Mouse (Mus musculus): Measurements from ENCODE around the gene Neb. TPM values are rescaled to one million over a fixed set of nuclear protein-coding genes. Genes with fewer than 3 reads are reported as not detected.

Gene Neb
- polyA plus RNA-seq, 1 experiment: 0.14 TPM

GRCm38 (mm10) chr2:52369622-52370021, 8.7 kb downstream of the Neb start:
- Histone ChIP-seq H3K27me3 (ENCODE audit: control insufficient read depth, insufficient read depth, insufficient read length) (no peaks in the 10 kb centered on the region), H3K79me3 (ENCODE audit: low read depth) (no peaks in the 10 kb centered on the region), H3K79me2 (ENCODE audit: control insufficient read depth, insufficient read depth) (no peaks in the 10 kb centered on the region), H3ac (ENCODE audit: control insufficient read depth, insufficient read length, low read depth) (no peak overlapping the region), H3K36me3 (ENCODE audit: control insufficient read depth, insufficient read depth) (no peaks in the 10 kb centered on the region), H3K4me3 (ENCODE audit: insufficient read depth, poor library complexity, severe bottlenecking) (no peak overlapping the region)
- TF ChIP-seq MAX (IDR thresholded peaks at IDR 0.05) (no peak), CEBPB (IDR thresholded peaks at IDR 0.05; ENCODE audit: low read depth) (no peak), FOSL1 (IDR thresholded peaks at IDR 0.05; ENCODE audit: insufficient read depth, low read length, poor library complexity, severe bottlenecking) (no peak), CTCF (IDR thresholded peaks at IDR 0.05; ENCODE audit: control insufficient read depth, insufficient read depth, insufficient read length) (no peak), MYOG (IDR thresholded peaks at IDR 0.05; ENCODE audit: control insufficient read depth, extremely low read depth, insufficient read length) (no peak), USF1 (IDR thresholded peaks at IDR 0.05; ENCODE audit: low read depth) (no peak), MYOD1 (IDR thresholded peaks at IDR 0.05; ENCODE audit: control insufficient read depth, insufficient read length, low read depth) (no peak)

GRCm38 (mm10) chr2:52367665-52368064, 10.6 kb downstream of the Neb start:
- TF ChIP-seq FOSL1 (IDR thresholded peaks at IDR 0.05; ENCODE audit: insufficient read depth, low read length, poor library complexity, severe bottlenecking) (no peak), MYOD1 (IDR thresholded peaks at IDR 0.05; ENCODE audit: control insufficient read depth, insufficient read length, low read depth) (no peak), USF1 (IDR thresholded peaks at IDR 0.05; ENCODE audit: low read depth) (no peak), MAX (IDR thresholded peaks at IDR 0.05) (no peak), CEBPB (IDR thresholded peaks at IDR 0.05; ENCODE audit: low read depth) (no peak), MYOG (IDR thresholded peaks at IDR 0.05; ENCODE audit: control insufficient read depth, extremely low read depth, insufficient read length) (no peak)

GRCm38 (mm10) chr2:52367248-52367647, 11.0 kb downstream of the Neb start:
- no peaks in the 10 kb centered on the region for H3K79me3 ChIP-seq (ENCODE audit: low read depth)
- H3K36me3 ChIP-seq (ENCODE audit: control insufficient read depth, insufficient read depth): no peaks in the 10 kb centered on the region
- no peak overlapping the region for H3ac ChIP-seq (ENCODE audit: control insufficient read depth, insufficient read length, low read depth)
- H3K79me2 ChIP-seq (ENCODE audit: control insufficient read depth, insufficient read depth): no peaks in the 10 kb centered on the region
- TF ChIP-seq CTCF (IDR thresholded peaks at IDR 0.05; ENCODE audit: control insufficient read depth, insufficient read depth, insufficient read length): no peak
- no peak for TF ChIP-seq USF1 (IDR thresholded peaks at IDR 0.05; ENCODE audit: low read depth)
- no peak for TF ChIP-seq MYOD1 (IDR thresholded peaks at IDR 0.05; ENCODE audit: control insufficient read depth, insufficient read length, low read depth)
- TF ChIP-seq MYOG (IDR thresholded peaks at IDR 0.05; ENCODE audit: control insufficient read depth, extremely low read depth, insufficient read length): no peak
- no peak for TF ChIP-seq FOSL1 (IDR thresholded peaks at IDR 0.05; ENCODE audit: insufficient read depth, low read length, poor library complexity, severe bottlenecking)
- TF ChIP-seq MAX (IDR thresholded peaks at IDR 0.05): no peak
- no peak for TF ChIP-seq CEBPB (IDR thresholded peaks at IDR 0.05; ENCODE audit: low read depth)
- H3K4me3 ChIP-seq (ENCODE audit: insufficient read depth, poor library complexity, severe bottlenecking): no peak overlapping the region
- H3K27me3 ChIP-seq (ENCODE audit: control insufficient read depth, insufficient read depth, insufficient read length): no peaks in the 10 kb centered on the region

More at GRCm38 (mm10) chr2:52367665-52368064, 10.6 kb downstream of the Neb start:
- H3K79me2 ChIP-seq (ENCODE audit: control insufficient read depth, insufficient read depth): no peaks in the 10 kb centered on the region
- no peak overlapping the region for H3K4me3 ChIP-seq (ENCODE audit: insufficient read depth, poor library complexity, severe bottlenecking)
- no peaks in the 10 kb centered on the region for H3K79me3 ChIP-seq (ENCODE audit: low read depth)
- no peaks in the 10 kb centered on the region for H3K27me3 ChIP-seq (ENCODE audit: control insufficient read depth, insufficient read depth, insufficient read length)
- no peak overlapping the region for H3ac ChIP-seq (ENCODE audit: control insufficient read depth, insufficient read length, low read depth)
- no peaks in the 10 kb centered on the region for H3K36me3 ChIP-seq (ENCODE audit: control insufficient read depth, insufficient read depth)

GRCm38 (mm10) chr2:52361086-52361485, 17.2 kb downstream of the Neb start:
- H3K79me2 ChIP-seq (ENCODE audit: control insufficient read depth, insufficient read depth): no peaks in the 10 kb centered on the region
- no peaks in the 10 kb centered on the region for H3K27me3 ChIP-seq (ENCODE audit: control insufficient read depth, insufficient read depth, insufficient read length)
- H3K36me3 ChIP-seq (ENCODE audit: control insufficient read depth, insufficient read depth): no peaks in the 10 kb centered on the region
- no peaks in the 10 kb centered on the region for H3K79me3 ChIP-seq (ENCODE audit: low read depth)
- H3K4me3 ChIP-seq (ENCODE audit: insufficient read depth, poor library complexity, severe bottlenecking): no peak overlapping the region
- no peak overlapping the region for H3ac ChIP-seq (ENCODE audit: control insufficient read depth, insufficient read length, low read depth)
- no peak for TF ChIP-seq USF1 (IDR thresholded peaks at IDR 0.05; ENCODE audit: low read depth)
- no peak for TF ChIP-seq MYOG (IDR thresholded peaks at IDR 0.05; ENCODE audit: control insufficient read depth, extremely low read depth, insufficient read length)
- TF ChIP-seq CTCF (IDR thresholded peaks at IDR 0.05; ENCODE audit: control insufficient read depth, insufficient read depth, insufficient read length): no peak
- no peak for TF ChIP-seq MYOD1 (IDR thresholded peaks at IDR 0.05; ENCODE audit: control insufficient read depth, insufficient read length, low read depth)
- TF ChIP-seq CEBPB (IDR thresholded peaks at IDR 0.05; ENCODE audit: low read depth): no peak
- TF ChIP-seq MAX (IDR thresholded peaks at IDR 0.05): no peak
- TF ChIP-seq FOSL1 (IDR thresholded peaks at IDR 0.05; ENCODE audit: insufficient read depth, low read length, poor library complexity, severe bottlenecking): no peak

GRCm38 (mm10) chr2:52359722-52360121, 18.6 kb downstream of the Neb start:
- TF ChIP-seq USF1 (IDR thresholded peaks at IDR 0.05; ENCODE audit: low read depth) (no peak), MAX (IDR thresholded peaks at IDR 0.05) (no peak), CEBPB (IDR thresholded peaks at IDR 0.05; ENCODE audit: low read depth) (no peak), MYOG (IDR thresholded peaks at IDR 0.05; ENCODE audit: control insufficient read depth, extremely low read depth, insufficient read length) (no peak), CTCF (IDR thresholded peaks at IDR 0.05; ENCODE audit: control insufficient read depth, insufficient read depth, insufficient read length) (no peak)
- H3ac ChIP-seq (ENCODE audit: control insufficient read depth, insufficient read length, low read depth): no peak overlapping the region
- H3K79me3 ChIP-seq (ENCODE audit: low read depth): no peaks in the 10 kb centered on the region
- H3K79me2 ChIP-seq (ENCODE audit: control insufficient read depth, insufficient read depth): no peaks in the 10 kb centered on the region
- H3K27me3 ChIP-seq (ENCODE audit: control insufficient read depth, insufficient read depth, insufficient read length): no peaks in the 10 kb centered on the region
- H3K36me3 ChIP-seq (ENCODE audit: control insufficient read depth, insufficient read depth): no peaks in the 10 kb centered on the region
- no peak overlapping the region for H3K4me3 ChIP-seq (ENCODE audit: insufficient read depth, poor library complexity, severe bottlenecking)

- TF ChIP-seq FOSL1 (IDR thresholded peaks at IDR 0.05; ENCODE audit: insufficient read depth, low read length, poor library complexity, severe bottlenecking) (no peak), MYOD1 (IDR thresholded peaks at IDR 0.05; ENCODE audit: control insufficient read depth, insufficient read length, low read depth) (no peak), USF1 (IDR thresholded peaks at IDR 0.05; ENCODE audit: low read depth) (no peak), CTCF (IDR thresholded peaks at IDR 0.05; ENCODE audit: control insufficient read depth, insufficient read depth, insufficient read length) (no peak), MYOG (IDR thresholded peaks at IDR 0.05; ENCODE audit: control insufficient read depth, extremely low read depth, insufficient read length) (no peak), MAX (IDR thresholded peaks at IDR 0.05) (no peak), CEBPB (IDR thresholded peaks at IDR 0.05; ENCODE audit: low read depth) (no peak)
- no peak overlapping the region for H3ac ChIP-seq (ENCODE audit: control insufficient read depth, insufficient read length, low read depth)
These were observed 20.1 kb downstream of the Neb start for GRCm38 (mm10) chr2:52358156-52358555.

More at GRCm38 (mm10) chr2:52358156-52358555, 20.1 kb downstream of the Neb start:
- Histone ChIP-seq H3K79me3 (ENCODE audit: low read depth) (no peaks in the 10 kb centered on the region), H3K79me2 (ENCODE audit: control insufficient read depth, insufficient read depth) (no peaks in the 10 kb centered on the region), H3K27me3 (ENCODE audit: control insufficient read depth, insufficient read depth, insufficient read length) (no peaks in the 10 kb centered on the region), H3K36me3 (ENCODE audit: control insufficient read depth, insufficient read depth) (no peaks in the 10 kb centered on the region), H3K4me3 (ENCODE audit: insufficient read depth, poor library complexity, severe bottlenecking) (no peak overlapping the region)
